Mouse (Mus musculus): ENCODE data around the gene Cpa2. TPM values are rescaled to one million over a fixed set of nuclear protein-coding genes. Genes with fewer than 3 reads are reported as not detected.

Cpa2 gene
- polyA plus RNA-seq, 1 experiment from 2014 or later: 8.4 TPM

DNA sequence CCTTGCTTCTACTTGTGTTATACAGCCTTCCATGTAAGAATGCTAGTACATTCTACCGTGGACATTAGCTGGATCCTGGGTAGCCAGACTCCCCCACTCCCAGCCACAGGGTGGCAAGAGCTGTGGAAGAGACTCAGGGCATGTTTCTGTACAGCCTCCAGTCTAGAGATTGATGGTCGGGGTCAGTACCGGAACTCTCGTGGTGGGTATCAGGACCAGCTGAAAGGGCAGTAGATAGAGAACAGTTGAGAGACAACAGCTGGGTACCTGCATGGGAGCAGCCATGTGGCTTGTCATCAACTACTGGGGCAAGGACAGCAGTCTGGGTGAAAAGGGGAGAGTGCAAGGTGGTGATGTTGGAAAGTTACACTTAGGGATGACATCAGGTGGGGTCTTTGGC is 63.7 kb downstream of the Cpa2 start:
- no peaks in the 10 kb centered on the region for H3K36me3 ChIP-seq (replicated peaks; ENCODE audit: control insufficient read depth, insufficient read depth)
- DNase-seq (ENCODE audit: low spot score) (no peak), ATAC-seq (ENCODE audit: low FRiP score) (no peak)
- no peaks in the 10 kb centered on the region for H3K27me3 ChIP-seq (ENCODE audit: control insufficient read depth, insufficient read depth, low read length)
- no peaks in the 10 kb centered on the region for H3K4me1 ChIP-seq (replicated peaks; ENCODE audit: control insufficient read depth, insufficient read depth, low read length)
- H3K27ac ChIP-seq: no peak overlapping the region
- H3K9ac ChIP-seq: no peak overlapping the region
- WGBS: 90% methylated on average over 4 of the region's 4 CpGs
- no peak overlapping the region for H3K4me2 ChIP-seq (replicated peaks)
- H3K4me3 ChIP-seq (replicated peaks; ENCODE audit: low read length): no peak overlapping the region
- H3K9me3 ChIP-seq (ENCODE audit: control insufficient read depth, low read length): no peaks in the 10 kb centered on the region

DNA sequence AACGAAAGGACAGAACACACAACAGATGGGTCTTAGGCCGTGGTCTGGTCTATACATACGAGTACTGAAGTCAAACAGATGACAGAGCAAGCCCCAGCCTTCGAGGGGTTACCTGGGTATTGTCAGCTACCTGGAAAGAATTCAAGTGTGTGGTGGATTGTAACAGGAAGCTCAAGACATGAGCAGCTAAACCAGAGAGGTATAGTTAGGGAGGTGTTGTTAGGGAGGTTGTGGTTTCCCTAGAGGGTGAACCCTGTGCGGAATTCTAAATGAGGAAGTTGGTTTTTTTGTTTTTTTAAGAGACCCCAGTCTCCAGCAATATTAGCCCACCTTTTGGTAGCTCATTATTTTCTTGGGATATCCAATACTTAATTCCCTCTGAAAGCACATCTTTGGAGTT is 64.3 kb downstream of the Cpa2 start:
- Histone ChIP-seq H3K4me2 (replicated peaks) (no peak overlapping the region), H3K9me3 (ENCODE audit: control insufficient read depth, low read length) (no peaks in the 10 kb centered on the region), H3K27me3 (ENCODE audit: control insufficient read depth, insufficient read depth, low read length) (no peaks in the 10 kb centered on the region), H3K9ac (no peak overlapping the region), H3K4me3 (replicated peaks; ENCODE audit: low read length) (no peak overlapping the region), H3K27ac (no peak overlapping the region), H3K36me3 (replicated peaks; ENCODE audit: control insufficient read depth, insufficient read depth) (no peaks in the 10 kb centered on the region), H3K4me1 (replicated peaks; ENCODE audit: control insufficient read depth, insufficient read depth, low read length) (no peaks in the 10 kb centered on the region)
- WGBS: 89% methylated on average over 5 of the region's 5 CpGs
- DNase-seq (ENCODE audit: low spot score) (no peak), ATAC-seq (ENCODE audit: low FRiP score) (no peak)

DNA sequence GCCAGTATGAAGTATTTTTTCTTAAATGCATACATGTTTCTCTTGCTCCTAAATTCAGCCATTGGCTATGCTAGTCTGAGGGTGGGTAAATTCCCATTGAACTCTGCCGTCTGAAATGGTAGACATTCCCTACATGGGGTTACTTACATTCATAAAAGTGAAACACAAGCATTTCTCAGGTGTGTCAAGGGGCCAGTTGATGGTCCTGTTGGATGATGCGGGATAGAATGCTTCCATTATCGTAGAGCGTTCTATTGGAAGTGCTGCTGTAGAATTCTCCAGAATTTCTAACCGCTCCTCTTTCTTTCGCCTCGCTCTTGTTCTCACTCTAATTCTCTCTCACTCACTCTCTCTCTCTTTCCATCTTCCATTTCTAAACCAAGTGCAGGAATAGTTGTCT is 69.3 kb downstream of the Cpa2 start, which contains the start of gene Cpa5:
Gene Cpa5, plus strand, starts transcription at position 301 of the 400 bp plus-strand sequence.
- Histone ChIP-seq H3K9me3 (ENCODE audit: control insufficient read depth, low read length) (no peaks in the 10 kb centered on the region), H3K9ac (no peak within 1 kb of the TSS), H3K4me1 (replicated peaks; ENCODE audit: control insufficient read depth, insufficient read depth, low read length) (peaks cover 5% of the 10 kb centered on the region; the same call in 1 of the 2 replicates), H3K4me2 (replicated peaks) (no peak within 1 kb of the TSS), H3K27ac (no peak within 1 kb of the TSS), H3K36me3 (replicated peaks; ENCODE audit: control insufficient read depth, insufficient read depth) (no peaks in the 10 kb centered on the region), H3K27me3 (ENCODE audit: control insufficient read depth, insufficient read depth, low read length) (0 out of 2 replicates have a peak, but pooled peaks cover 4% of the 10 kb centered on the region), H3K4me3 (replicated peaks; ENCODE audit: low read length) (no peak within 1 kb of the TSS)
- WGBS: 85% methylated on average over 7 of the region's 7 CpGs
- DNase-seq (ENCODE audit: low spot score): no peak
- ATAC-seq (ENCODE audit: low FRiP score): no peak

DNA sequence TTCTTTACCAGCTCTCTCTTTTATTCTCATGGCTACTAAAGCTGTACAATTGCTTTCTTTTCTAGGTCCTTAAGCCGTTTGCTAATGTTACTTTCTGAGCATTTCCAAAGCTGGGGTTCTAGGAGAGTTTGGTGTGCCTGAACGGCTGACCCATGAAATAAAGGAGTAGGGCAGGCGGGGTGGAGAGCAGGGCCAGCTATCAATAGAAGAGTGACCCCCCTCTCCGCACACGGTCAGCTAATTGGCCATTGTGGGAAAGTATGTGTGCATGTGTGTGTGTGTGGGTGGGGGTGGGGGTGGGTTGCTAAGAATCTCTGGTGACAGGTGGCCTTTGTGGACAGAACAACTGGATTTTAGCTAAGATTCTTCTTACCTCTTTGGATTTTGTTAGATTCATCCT is 69.8 kb downstream of the Cpa2 start:
- 0 out of 2 replicates have a peak, but pooled peaks cover 4% of the 10 kb centered on the region for H3K27me3 ChIP-seq (ENCODE audit: control insufficient read depth, insufficient read depth, low read length)
- 21% methylated on average over 5 of the region's 5 CpGs for WGBS
- no peak for ATAC-seq (ENCODE audit: low FRiP score)
- no peak overlapping the region for H3K4me3 ChIP-seq (replicated peaks; ENCODE audit: low read length)
- H3K4me2 ChIP-seq (replicated peaks): no peak overlapping the region
- DNase-seq (ENCODE audit: low spot score): no peak
- no peaks in the 10 kb centered on the region for H3K9me3 ChIP-seq (ENCODE audit: control insufficient read depth, low read length)
- H3K36me3 ChIP-seq (replicated peaks; ENCODE audit: control insufficient read depth, insufficient read depth): no peaks in the 10 kb centered on the region
- H3K9ac ChIP-seq: no peak overlapping the region
- H3K4me1 ChIP-seq (replicated peaks; ENCODE audit: control insufficient read depth, insufficient read depth, low read length): peaks cover 10% of the 10 kb centered on the region
- no peak overlapping the region for H3K27ac ChIP-seq

Other genes starting within 250 kb of the Cpa2 start
- 68.2 and 69.4 TPM in 2 replicates for gene Ube2h, start 237.0 kb upstream of the Cpa2 start, polyA plus RNA-seq (2014; fragmentation: Nextera tagmentation; extraction: Ambion mirVana)
- gene Zc3hc1, start 150.6 kb upstream of the Cpa2 start, polyA plus RNA-seq (2014; fragmentation: Nextera tagmentation; extraction: Ambion mirVana): 62.5 and 65.3 TPM in 2 replicates
- gene Klhdc10, start 139.7 kb upstream of the Cpa2 start, polyA plus RNA-seq (2014; fragmentation: Nextera tagmentation; extraction: Ambion mirVana): 51.1 and 63.1 TPM in 2 replicates
- 32.9 and 33.2 TPM in 2 replicates for gene Tmem209, start 31.8 kb upstream of the Cpa2 start, polyA plus RNA-seq (2014; fragmentation: Nextera tagmentation; extraction: Ambion mirVana)
- gene Ssmem1, start 31.7 kb upstream of the Cpa2 start, polyA plus RNA-seq (2014; fragmentation: Nextera tagmentation; extraction: Ambion mirVana): 0.19 TPM in 1 of 2 replicates, not detected in the other
- 1.2 TPM in 2 replicates for gene Cpa4, start 26.8 kb downstream of the Cpa2 start, polyA plus RNA-seq (2014; fragmentation: Nextera tagmentation; extraction: Ambion mirVana)
- gene Cpa5, start 69.4 kb downstream of the Cpa2 start, polyA plus RNA-seq (2014; fragmentation: Nextera tagmentation; extraction: Ambion mirVana): 0.16 and 0.17 TPM in 2 replicates
- gene Cpa1, start 97.6 kb downstream of the Cpa2 start, polyA plus RNA-seq (2014; fragmentation: Nextera tagmentation; extraction: Ambion mirVana): 0.78 and 0.96 TPM in 2 replicates
- 12.2 and 13.7 TPM in 2 replicates for gene Cep41, start 152.2 kb downstream of the Cpa2 start, polyA plus RNA-seq (2014; fragmentation: Nextera tagmentation; extraction: Ambion mirVana)
- 346 and 418 TPM in 2 replicates for gene Mest, start 182.0 kb downstream of the Cpa2 start, polyA plus RNA-seq (2014; fragmentation: Nextera tagmentation; extraction: Ambion mirVana)